Mouse (Mus musculus): Measurements from ENCODE around the gene Zfyve1. TPM values are rescaled to one million over a fixed set of nuclear protein-coding genes. Genes with fewer than 3 reads are reported as not detected.

The Zfyve1 gene
- polyA plus RNA-seq, 1 experiment from 2014 or later = 9.9 TPM

- 67% methylated on average over 9 of the region's 9 CpGs for WGBS (ENCODE audit: insufficient replicate concordance)
- H3K9me3 ChIP-seq (replicated peaks; ENCODE audit: control insufficient read depth, low read length) = no peaks in the 10 kb centered on the region
- H3K36me3 ChIP-seq (ENCODE audit: control insufficient read depth, insufficient read depth) = no peaks in the 10 kb centered on the region
- no peaks in the 10 kb centered on the region for H3K4me1 ChIP-seq (ENCODE audit: control insufficient read depth, low read depth, low read length)
- H3K27ac ChIP-seq (ENCODE audit: low read length) = no peak overlapping the region
- ATAC-seq (ENCODE audit: low read depth) = no peak
- H3K9ac ChIP-seq (ENCODE audit: low read depth, low read length) = no peak overlapping the region
- no peak overlapping the region for H3K4me3 ChIP-seq (ENCODE audit: low read depth, low read length)
- no peaks in the 10 kb centered on the region for H3K27me3 ChIP-seq (ENCODE audit: control insufficient read depth, insufficient read depth, low read depth, low read length)
- H3K4me2 ChIP-seq (ENCODE audit: low read depth, low read length) = no peak overlapping the region
Observed at GRCm38 (mm10) chr12:83536039-83536438, 61.0 kb downstream of the Zfyve1 start.

DNA sequence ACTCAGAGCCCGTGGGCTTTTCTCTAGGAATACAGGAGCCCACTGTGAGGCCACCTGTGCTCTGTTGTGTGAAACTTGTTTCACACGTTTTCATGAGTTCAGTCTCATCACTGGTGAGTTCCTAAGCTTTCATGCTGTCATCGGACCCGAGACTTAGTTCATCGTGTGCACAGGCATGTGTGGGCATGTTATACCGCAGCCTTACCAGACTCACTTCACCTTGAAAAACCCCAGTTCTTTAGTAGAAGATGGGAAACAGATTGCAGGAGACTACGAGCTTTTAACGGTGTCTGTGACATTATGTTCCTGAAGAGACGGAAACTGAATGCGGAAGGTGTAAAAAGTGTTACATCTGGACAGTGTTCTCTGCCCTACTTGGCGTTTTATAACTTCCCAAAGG lies 61.6 kb downstream of the Zfyve1 start:
- Histone ChIP-seq H3K36me3 (ENCODE audit: control insufficient read depth, insufficient read depth) (no peaks in the 10 kb centered on the region), H3K4me3 (ENCODE audit: low read depth, low read length) (no peak overlapping the region), H3K4me1 (ENCODE audit: control insufficient read depth, low read depth, low read length) (no peaks in the 10 kb centered on the region), H3K9me3 (replicated peaks; ENCODE audit: control insufficient read depth, low read length) (no peaks in the 10 kb centered on the region), H3K9ac (ENCODE audit: low read depth, low read length) (no peak overlapping the region), H3K4me2 (ENCODE audit: low read depth, low read length) (no peak overlapping the region), H3K27me3 (ENCODE audit: control insufficient read depth, insufficient read depth, low read depth, low read length) (no peaks in the 10 kb centered on the region), H3K27ac (ENCODE audit: low read length) (no peak overlapping the region)
- no peak for ATAC-seq (ENCODE audit: low read depth)
- WGBS (ENCODE audit: insufficient replicate concordance) = 77% methylated on average over 11 of the region's 11 CpGs

DNA sequence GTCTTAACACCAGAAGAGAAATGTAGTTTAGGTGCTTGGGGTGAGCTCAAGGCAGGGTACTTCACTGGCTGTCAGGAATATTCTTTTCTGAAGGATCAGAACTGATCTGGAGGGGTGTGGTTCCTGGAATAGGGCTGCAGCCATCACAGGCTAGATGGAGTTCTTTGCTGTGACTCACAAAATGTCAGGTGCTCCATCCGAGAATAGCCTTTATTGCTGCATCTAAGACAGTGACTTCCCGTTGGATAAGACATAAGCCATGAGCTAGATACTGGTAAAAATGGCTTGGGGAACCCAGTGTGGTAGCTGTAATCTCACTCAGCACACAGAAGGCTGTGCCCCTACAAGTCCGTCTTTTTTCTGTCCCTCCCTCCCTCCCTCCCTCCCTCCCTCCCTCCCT lies 62.8 kb downstream of the Zfyve1 start:
- no peaks in the 10 kb centered on the region for H3K27me3 ChIP-seq (ENCODE audit: control insufficient read depth, insufficient read depth, low read depth, low read length)
- H3K9me3 ChIP-seq (replicated peaks; ENCODE audit: control insufficient read depth, low read length) = no peaks in the 10 kb centered on the region
- ATAC-seq (ENCODE audit: low read depth) = no peak
- H3K4me2 ChIP-seq (ENCODE audit: low read depth, low read length) = no peak overlapping the region
- H3K4me1 ChIP-seq (ENCODE audit: control insufficient read depth, low read depth, low read length) = no peaks in the 10 kb centered on the region
- no peak overlapping the region for H3K27ac ChIP-seq (ENCODE audit: low read length)
- no peak overlapping the region for H3K9ac ChIP-seq (ENCODE audit: low read depth, low read length)
- no peak overlapping the region for H3K4me3 ChIP-seq (ENCODE audit: low read depth, low read length)
- 51% methylated on average over 3 of the region's 3 CpGs for WGBS (ENCODE audit: insufficient replicate concordance)
- no peaks in the 10 kb centered on the region for H3K36me3 ChIP-seq (ENCODE audit: control insufficient read depth, insufficient read depth)

DNA sequence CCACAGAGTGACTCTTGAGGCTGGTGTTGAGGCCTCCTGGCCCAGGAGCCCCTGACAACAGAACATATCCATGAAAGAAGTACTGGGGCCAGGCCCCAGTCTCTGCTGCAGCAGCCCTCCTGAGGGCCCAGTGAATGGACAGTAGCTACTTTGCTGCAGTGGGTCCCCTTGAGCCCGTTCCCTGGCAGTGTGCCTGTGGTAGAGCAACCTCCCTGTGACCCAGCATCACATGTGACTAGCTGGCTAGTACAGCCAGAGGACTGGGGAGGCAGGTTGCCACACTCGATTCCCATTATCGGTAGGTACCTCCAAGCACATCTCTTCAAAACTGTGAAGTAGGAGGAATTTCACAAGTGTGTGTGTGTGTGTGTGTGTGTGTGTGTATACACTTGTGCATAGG lies 64.1 kb downstream of the Zfyve1 start:
- 78% methylated on average over 3 of the region's 3 CpGs for WGBS (ENCODE audit: insufficient replicate concordance)
- no peaks in the 10 kb centered on the region for H3K27me3 ChIP-seq (ENCODE audit: control insufficient read depth, insufficient read depth, low read depth, low read length)
- H3K36me3 ChIP-seq (ENCODE audit: control insufficient read depth, insufficient read depth) = no peaks in the 10 kb centered on the region
- no peak overlapping the region for H3K4me3 ChIP-seq (ENCODE audit: low read depth, low read length)
- no peak for ATAC-seq (ENCODE audit: low read depth)
- H3K4me1 ChIP-seq (ENCODE audit: control insufficient read depth, low read depth, low read length) = no peaks in the 10 kb centered on the region
- H3K9ac ChIP-seq (ENCODE audit: low read depth, low read length) = no peak overlapping the region
- no peak overlapping the region for H3K4me2 ChIP-seq (ENCODE audit: low read depth, low read length)
- H3K27ac ChIP-seq (ENCODE audit: low read length) = no peak overlapping the region
- no peaks in the 10 kb centered on the region for H3K9me3 ChIP-seq (replicated peaks; ENCODE audit: control insufficient read depth, low read length)

DNA sequence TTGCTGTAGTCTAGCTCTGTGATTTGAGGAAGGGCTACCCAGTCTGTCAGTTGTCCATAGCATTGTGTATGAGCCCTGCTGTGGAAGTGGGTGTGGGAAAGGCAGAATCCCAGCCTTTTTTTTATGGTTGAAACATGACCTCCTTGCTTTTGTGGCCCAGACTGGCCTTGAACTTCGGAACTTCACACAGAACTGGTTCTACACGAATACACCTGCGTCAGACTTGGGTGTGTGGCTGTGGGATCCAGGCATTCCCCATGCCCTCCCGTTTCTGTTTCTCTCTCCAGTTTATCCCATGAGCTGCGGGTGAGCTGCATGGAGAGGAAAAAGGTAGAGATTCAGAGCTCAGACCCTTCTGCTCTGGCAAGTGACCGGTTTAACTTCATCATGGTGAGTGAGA lies 65.0 kb downstream of the Zfyve1 start:
- Histone ChIP-seq H3K4me3 (ENCODE audit: low read depth, low read length) (no peak overlapping the region), H3K9me3 (replicated peaks; ENCODE audit: control insufficient read depth, low read length) (no peaks in the 10 kb centered on the region), H3K9ac (ENCODE audit: low read depth, low read length) (no peak overlapping the region), H3K4me1 (ENCODE audit: control insufficient read depth, low read depth, low read length) (no peaks in the 10 kb centered on the region), H3K27me3 (ENCODE audit: control insufficient read depth, insufficient read depth, low read depth, low read length) (no peaks in the 10 kb centered on the region), H3K4me2 (ENCODE audit: low read depth, low read length) (no peak overlapping the region), H3K27ac (ENCODE audit: low read length) (no peak overlapping the region), H3K36me3 (ENCODE audit: control insufficient read depth, insufficient read depth) (no peaks in the 10 kb centered on the region)
- ATAC-seq (ENCODE audit: low read depth) = no peak
- WGBS (ENCODE audit: insufficient replicate concordance) = 77% methylated on average over 6 of the region's 6 CpGs

DNA sequence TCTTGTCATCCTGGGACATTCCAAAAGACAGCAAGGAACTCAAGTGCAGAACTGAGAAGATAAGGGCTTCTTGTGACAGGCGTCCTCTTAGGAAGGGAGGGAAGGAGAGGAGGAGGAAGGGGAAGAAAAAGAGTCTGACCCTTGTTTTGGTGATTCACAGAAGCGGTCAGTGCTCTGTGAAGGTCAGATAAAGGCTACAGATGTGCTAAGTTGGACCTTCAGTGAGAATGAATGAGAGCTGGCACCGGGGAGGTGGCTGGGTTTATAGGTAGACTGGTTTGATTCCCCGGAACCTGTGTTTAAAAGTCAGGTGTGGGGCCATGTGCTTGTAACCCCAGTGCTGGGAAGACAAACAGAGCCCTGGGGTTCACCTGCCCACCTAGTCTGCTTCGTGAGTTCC lies 68.4 kb downstream of the Zfyve1 start:
- Histone ChIP-seq H3K4me2 (ENCODE audit: low read depth, low read length) (no peak overlapping the region), H3K36me3 (ENCODE audit: control insufficient read depth, insufficient read depth) (no peaks in the 10 kb centered on the region), H3K9me3 (replicated peaks; ENCODE audit: control insufficient read depth, low read length) (no peaks in the 10 kb centered on the region), H3K4me3 (ENCODE audit: low read depth, low read length) (no peak overlapping the region), H3K9ac (ENCODE audit: low read depth, low read length) (no peak overlapping the region), H3K27ac (ENCODE audit: low read length) (no peak overlapping the region), H3K27me3 (ENCODE audit: control insufficient read depth, insufficient read depth, low read depth, low read length) (no peaks in the 10 kb centered on the region), H3K4me1 (ENCODE audit: control insufficient read depth, low read depth, low read length) (peaks cover 13% of the 10 kb centered on the region)
- ATAC-seq (ENCODE audit: low read depth) = no peak
- 70% methylated on average over 5 of the region's 5 CpGs for WGBS (ENCODE audit: insufficient replicate concordance)

GRCm38 (mm10) chr12:83527816-83528215 lies 69.2 kb downstream of the Zfyve1 start:
- Histone ChIP-seq H3K4me1 (ENCODE audit: control insufficient read depth, low read depth, low read length) (peaks cover 13% of the 10 kb centered on the region), H3K27me3 (ENCODE audit: control insufficient read depth, insufficient read depth, low read depth, low read length) (no peaks in the 10 kb centered on the region), H3K36me3 (ENCODE audit: control insufficient read depth, insufficient read depth) (no peaks in the 10 kb centered on the region), H3K4me2 (ENCODE audit: low read depth, low read length) (no peak overlapping the region), H3K9me3 (replicated peaks; ENCODE audit: control insufficient read depth, low read length) (no peaks in the 10 kb centered on the region), H3K27ac (ENCODE audit: low read length) (no peak overlapping the region), H3K9ac (ENCODE audit: low read depth, low read length) (no peak overlapping the region), H3K4me3 (ENCODE audit: low read depth, low read length) (no peak overlapping the region)
- ATAC-seq (ENCODE audit: low read depth) = no peak
- 83% methylated on average over 6 of the region's 6 CpGs for WGBS (ENCODE audit: insufficient replicate concordance)

DNA sequence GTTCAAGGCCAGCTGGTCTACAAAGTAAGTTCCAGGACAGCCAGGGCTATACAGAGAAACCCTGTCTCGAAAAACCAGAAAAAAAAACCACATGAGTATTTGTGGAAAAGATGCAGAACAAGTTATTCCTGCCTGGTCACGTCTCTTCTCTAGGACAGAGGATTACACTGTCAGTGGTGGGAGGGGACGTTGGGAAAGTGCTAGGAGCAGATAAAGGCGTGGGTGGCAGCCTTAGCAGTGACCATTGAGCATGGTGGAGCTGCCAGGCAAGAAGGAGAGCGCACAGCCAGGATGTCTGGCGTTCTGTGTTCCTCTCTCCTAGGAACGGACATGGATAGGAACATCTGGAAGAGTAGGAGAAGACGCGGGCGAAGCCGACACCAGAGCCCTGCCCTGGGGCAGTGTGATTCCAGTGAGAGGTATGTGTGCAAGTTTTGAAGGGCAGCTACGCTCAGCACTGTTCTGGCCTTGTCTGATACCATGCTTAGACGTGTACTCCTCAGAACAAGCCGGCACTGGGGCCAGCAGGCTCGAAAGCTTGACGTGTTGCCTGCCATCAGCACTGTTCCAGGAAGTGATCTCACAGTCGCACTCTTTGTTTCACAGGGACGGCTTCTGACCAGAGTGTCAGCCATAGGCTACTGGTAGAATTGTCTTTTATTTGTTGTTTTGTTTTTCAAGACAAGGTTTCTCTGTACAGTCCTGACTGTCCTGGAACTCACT lies 71.0 kb downstream of the Zfyve1 start:
- 56% methylated on average over 18 of the region's 18 CpGs for WGBS (ENCODE audit: insufficient replicate concordance)
- no peaks in the 10 kb centered on the region for H3K9me3 ChIP-seq (replicated peaks; ENCODE audit: control insufficient read depth, low read length)
- H3K27ac ChIP-seq (ENCODE audit: low read length) = peak overlapping the region; percentile 48
- peaks cover 19% of the 10 kb centered on the region for H3K4me1 ChIP-seq (ENCODE audit: control insufficient read depth, low read depth, low read length)
- H3K27me3 ChIP-seq (ENCODE audit: control insufficient read depth, insufficient read depth, low read depth, low read length) = no peaks in the 10 kb centered on the region
- ATAC-seq (ENCODE audit: low read depth) = peak; percentile 81
- H3K9ac ChIP-seq (ENCODE audit: low read depth, low read length) = no peak overlapping the region; the same call in 1 of the 2 replicates
- no peaks in the 10 kb centered on the region for H3K36me3 ChIP-seq (ENCODE audit: control insufficient read depth, insufficient read depth)
- H3K4me2 ChIP-seq (ENCODE audit: low read depth, low read length) = peak overlapping the region; percentile 25; the same call in 1 of the 2 replicates
- 0 out of 2 replicates have a peak overlapping the region, but pooled peaks have one; percentile 8 for H3K4me3 ChIP-seq (ENCODE audit: low read depth, low read length)

GRCm38 (mm10) chr12:83524329-83524728 lies 72.7 kb downstream of the Zfyve1 start:
- 70% methylated on average over 5 of the region's 5 CpGs for WGBS (ENCODE audit: insufficient replicate concordance)
- no peak overlapping the region for H3K4me3 ChIP-seq (ENCODE audit: low read depth, low read length)
- H3K27me3 ChIP-seq (ENCODE audit: control insufficient read depth, insufficient read depth, low read depth, low read length) = no peaks in the 10 kb centered on the region
- no peak for ATAC-seq (ENCODE audit: low read depth)
- H3K4me2 ChIP-seq (ENCODE audit: low read depth, low read length) = no peak overlapping the region
- peaks cover 23% of the 10 kb centered on the region for H3K4me1 ChIP-seq (ENCODE audit: control insufficient read depth, low read depth, low read length)
- no peak overlapping the region for H3K27ac ChIP-seq (ENCODE audit: low read length)
- H3K36me3 ChIP-seq (ENCODE audit: control insufficient read depth, insufficient read depth) = no peaks in the 10 kb centered on the region
- H3K9me3 ChIP-seq (replicated peaks; ENCODE audit: control insufficient read depth, low read length) = no peaks in the 10 kb centered on the region
- no peak overlapping the region for H3K9ac ChIP-seq (ENCODE audit: low read depth, low read length)

Measured in liver, embryonic 16.5 days (tissue).